Mouse (Mus musculus) embryo, embryonic 11 days (tissue): ENCODE results near the gene Rab13.

Experiments
- DNase-seq: peaks from one replicate; pipeline ENCODE4 v3.0.0-alpha.2; 2015

Rab13 gene

DNA sequence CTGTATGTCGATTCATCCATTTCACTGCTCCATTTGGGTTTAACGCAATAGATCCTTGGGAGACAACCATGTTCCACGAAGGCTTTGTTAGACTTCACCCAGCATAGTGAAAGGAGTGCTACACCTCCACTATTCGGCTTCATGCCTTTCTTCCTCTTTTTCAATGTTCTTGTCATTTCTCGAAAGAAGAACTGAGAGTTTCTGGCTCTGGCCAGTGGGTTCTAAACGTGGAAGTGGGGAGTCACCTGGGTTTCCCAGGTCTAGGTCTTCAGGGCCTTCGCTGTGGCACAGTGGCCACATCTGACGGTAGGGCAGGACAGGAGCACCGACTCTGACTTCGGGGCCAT is 51.2 kb downstream of the Rab13 start:
- DNase-seq: peak; percentile 1

DNA sequence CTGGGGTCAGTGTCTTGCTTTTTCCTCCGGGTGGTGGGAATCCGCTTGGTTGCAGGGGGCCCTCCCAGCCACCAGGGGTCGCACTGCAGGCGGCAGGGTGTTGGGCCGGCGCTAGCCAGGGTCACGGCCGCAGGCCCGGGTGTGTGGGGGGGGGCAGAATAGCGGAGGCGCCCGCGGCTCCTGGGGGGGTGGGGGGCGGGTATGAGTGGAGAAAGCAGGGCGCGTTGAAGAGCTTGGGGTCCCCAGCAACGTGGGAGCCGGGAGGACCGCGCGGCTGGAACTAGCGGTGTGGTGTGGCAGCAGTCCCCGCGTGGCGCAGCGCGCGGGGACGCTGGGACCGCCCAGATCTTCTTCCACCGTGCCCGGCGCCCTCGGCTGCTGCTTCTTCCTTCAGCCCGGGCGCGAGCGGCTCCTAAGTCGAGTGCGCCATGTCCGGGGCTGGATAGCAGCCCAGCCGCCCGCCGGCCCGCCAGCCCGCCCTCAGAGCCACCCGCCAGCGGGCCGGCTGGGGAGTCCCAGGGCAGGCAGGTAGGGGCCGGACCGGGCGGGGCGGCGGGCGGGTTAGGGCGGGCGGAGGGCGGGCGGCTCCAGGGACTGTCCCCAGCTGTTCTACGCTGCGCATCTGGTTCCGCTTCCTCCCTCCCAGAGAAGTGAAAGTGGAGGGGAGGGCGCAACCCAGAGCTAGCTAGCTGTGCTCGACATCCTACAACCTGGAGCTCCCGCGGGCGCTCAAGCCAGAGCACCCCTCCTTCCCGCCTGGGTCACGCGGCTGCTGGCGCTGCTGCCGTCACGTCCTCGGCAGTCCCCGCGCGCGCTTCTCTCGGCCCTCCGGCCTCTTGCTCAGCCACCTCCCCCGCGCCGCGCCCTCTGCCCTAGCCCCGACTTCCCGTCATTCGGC is 51.8 kb downstream of the Rab13 start, which contains the start of gene Dennd4b:
Gene Dennd4b (plus strand): TSS at position 152 of the 898 bp plus-strand sequence.
- peak; percentile 90 for DNase-seq

DNA sequence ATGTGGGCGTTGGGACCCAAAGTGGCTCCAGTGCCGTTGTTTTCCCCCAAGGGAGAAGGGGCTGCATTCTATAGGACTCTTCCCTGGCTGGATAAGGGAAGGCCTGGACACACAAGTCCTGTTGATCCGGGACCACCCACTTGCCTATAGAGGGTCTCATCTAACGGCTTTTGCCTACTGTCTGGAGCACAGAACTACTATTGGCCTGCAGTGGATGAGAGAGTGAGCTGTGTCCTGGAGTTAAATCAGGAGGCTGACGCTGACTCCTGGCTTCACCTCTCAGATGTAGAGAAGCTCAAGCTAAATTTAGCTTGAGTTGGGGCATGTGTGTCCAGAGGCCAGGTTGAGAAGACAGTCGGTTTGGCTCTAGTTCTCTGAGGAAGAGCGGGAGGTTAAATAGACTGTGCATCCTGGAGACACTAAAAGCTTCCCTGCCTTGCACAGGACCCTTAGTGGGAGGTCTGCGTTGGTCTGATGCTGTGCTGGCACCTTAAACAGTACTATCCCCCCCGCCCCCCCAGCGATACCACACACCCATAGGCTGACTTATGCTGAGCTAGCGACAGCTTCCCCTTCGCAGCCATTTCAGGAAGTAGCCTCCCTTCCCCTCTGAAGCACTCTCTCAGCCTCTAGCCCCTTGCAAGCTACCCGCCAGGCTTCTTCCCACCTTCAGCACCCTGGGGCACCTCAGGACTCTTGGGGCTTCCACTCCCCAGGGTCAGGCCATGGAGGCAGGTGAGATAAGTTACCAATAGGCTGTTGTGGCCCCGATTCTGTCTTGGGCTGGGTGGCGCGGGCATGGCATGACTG is 52.6 kb downstream of the Rab13 start:
- no peak for DNase-seq

DNA sequence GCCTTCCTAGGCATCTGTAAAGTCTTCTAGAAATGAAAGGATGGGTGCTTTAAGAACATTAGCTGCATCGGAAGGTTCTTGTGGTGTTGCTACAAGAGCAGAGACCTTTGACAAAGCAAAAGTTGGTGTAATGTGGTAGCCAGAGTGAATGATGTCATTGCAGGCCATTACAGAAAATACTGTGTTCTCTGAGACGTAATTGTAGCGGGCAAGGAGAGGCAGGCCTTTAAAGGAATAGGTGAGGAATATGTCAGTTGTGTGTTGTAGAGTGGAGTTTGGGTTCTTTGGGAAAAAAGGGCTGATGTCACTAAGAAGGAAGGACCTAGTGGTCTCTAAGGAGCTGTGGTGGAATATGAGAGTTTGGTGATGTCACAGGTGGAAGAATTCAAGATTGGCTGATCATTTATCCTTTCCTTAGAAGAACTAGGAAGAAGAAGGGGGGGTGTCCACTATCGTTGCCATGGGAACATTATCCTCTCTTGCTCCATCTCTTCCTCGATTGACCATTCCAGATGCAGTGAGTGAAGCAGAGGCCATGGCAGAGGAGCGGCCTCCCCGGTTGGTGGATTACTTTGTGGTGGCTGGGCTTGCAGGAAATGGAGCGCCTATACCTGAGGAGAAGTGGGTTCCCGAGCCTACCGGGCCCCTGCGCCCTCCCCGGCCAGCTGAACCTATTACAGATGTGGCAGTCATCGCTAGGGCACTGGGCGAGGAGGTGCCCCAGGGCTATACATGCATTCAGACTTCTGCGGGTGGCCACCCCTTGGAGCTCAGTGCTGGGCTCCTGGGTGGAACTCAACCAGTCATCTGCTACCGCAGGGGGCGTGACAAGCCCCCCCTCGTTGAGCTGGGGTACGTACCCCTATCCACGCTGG is 53.6 kb downstream of the Rab13 start:
- no peak for DNase-seq

DNA sequence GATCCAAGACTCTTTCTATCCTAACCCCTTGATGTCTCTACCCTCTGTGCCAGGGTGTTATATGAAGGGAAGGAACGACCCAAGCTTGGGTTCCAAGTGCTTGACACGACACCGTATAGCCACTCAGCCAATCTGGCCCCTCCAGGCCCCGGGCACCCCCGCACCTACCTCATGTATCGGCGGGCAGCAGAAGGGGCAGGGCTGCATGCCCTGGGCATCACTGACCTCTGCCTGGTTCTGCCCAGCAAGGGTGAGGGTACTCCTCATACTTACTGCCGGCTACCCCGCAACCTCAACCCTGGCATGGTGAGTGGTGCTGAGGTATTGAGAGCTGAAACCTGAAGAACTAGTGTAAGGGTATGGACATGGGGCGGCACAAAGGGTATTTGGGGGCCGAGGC is 54.7 kb downstream of the Rab13 start:
- DNase-seq: no peak

DNA sequence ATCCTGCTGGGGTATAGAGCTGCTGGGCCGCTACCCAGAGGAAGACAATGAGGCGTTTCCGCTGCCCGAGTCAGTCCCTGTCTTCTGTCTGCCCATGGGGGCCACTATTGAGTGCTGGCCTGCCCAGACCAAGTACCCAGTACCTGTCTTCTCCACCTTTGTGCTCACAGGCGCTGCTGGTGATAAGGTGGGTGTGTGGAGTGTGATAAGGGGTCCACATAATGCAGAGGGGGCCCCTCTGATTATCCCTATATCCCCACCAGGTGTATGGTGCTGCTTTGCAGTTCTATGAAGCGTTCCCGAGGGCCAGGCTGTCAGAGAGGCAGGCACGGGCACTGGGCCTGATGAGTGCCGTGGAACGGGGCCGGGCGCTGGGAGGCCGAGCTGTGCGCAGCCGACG is 55.5 kb downstream of the Rab13 start:
- no peak for DNase-seq

DNA sequence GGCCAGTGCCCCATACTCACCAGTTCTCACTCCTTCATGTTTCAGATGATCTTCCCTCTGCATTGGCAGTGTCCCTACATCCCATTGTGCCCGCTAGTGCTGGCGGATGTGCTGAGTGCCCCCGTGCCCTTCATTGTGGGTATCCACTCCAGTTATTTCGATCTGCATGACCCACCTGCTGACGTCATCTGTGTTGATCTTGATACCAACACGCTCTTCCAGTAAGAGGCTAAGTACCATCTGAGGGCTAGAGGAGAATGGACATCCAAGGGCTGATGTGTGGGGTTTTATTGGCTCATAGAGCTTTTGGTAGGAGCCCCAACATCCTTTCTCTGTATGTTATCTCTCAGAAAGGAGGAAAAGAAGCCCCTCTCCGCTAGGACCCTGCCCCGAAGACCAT is 57.3 kb downstream of the Rab13 start:
- DNase-seq: no peak

DNA sequence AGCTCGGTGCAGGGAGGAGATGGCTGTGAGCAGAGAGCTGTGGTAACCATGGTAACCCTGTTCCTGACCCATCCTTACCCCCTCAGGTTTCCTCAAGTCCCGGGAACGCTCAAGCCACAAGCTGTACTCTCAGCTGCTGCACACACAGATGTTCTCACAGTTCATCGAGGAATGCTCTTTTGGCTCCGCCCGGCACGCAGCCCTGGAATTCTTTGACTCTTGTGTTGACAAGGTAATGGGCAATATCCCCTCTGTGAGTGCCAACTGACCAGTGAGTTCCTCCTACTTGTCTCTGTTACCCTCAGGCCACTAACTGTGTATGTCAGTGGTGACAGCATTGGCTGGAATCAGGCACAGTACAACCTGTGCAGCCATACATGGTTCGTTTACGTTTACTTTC is 58.7 kb downstream of the Rab13 start:
- DNase-seq: no peak

DNA sequence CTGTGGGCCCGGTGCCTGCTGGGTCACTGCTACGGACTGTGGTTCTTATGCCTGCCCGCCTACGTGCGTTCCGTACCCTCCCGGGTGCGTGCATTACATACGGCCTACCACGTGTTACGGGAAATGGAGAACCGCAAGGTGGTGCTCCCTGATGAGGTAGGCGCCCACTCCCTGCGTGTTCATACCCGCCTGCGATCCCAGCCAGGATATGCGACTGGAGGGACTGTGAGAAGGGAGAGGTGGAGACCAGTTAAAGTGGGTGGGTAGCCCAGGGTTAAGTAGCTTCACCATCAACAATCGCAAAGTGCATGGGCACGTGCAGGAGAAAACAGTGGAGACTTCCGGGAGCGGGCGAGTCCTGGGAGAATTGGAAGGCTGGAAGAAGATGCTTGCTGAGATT is 60.4 kb downstream of the Rab13 start:
- no peak for DNase-seq

DNA sequence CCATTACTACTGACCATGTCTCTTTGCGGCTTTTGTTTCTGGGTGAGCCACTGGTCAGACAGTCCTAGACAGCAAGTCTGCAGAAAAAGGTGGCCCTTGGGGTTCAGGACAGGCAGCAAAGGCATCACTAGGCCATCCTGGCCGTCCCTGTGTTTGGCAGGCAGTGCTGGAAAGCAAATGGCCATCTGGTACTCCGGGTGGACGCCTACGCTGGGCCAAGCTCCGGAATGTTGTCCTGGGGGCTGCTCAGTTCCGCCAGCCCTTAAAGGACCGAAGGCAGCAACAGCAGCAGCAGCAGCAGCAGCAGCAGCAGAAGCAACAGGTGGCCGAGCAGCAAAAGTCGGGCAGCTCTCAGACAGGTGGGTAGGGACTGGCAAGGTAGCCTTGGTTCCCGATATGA is 61.8 kb downstream of the Rab13 start:
- no peak for DNase-seq
